Mouse (Mus musculus) forebrain, embryonic 14.5 days (tissue): Measurements from ENCODE around the gene Dcaf7. TPM values are rescaled to one million over a fixed set of nuclear protein-coding genes. Genes with fewer than 3 reads are reported as not detected.

Experiments used
- ATAC-seq: fragments of 200-750 bp; cut with Nextera tagmentation; 2 replicates; pipeline ENCODE4 v1.8.0; 2017; ENCODE audit warnings: mild to moderate bottlenecking, moderate library complexity
- DNase-seq: peaks from one replicate; pipeline ENCODE4 v3.0.0-alpha.2; 2015; ENCODE audit warnings: low spot score
- H3K27ac ChIP-seq: fragments of 300-500 bp; sonication (generic); 2 replicates; pipeline ENCODE4 v1.5.1; 2014; ENCODE audit warnings: low read depth, mild to moderate bottlenecking, control low read depth, low read length, moderate library complexity
- H3K27me3 ChIP-seq: fragments of 300-500 bp; sonication (generic); replicated peaks from 2 replicates; pipeline ENCODE4 v1.6.1; 2014; ENCODE audit warnings: low read length, control low read depth, mixed read lengths; ENCODE audit not compliant: control insufficient read depth, insufficient read depth
- H3K36me3 ChIP-seq: fragments of 300-500 bp; sonication (generic); 2 replicates; pipeline ENCODE4 v1.6.1; 2014; ENCODE audit warnings: low read length, control low read depth; ENCODE audit not compliant: control insufficient read depth, insufficient read depth
- H3K4me1 ChIP-seq: fragments of 300-500 bp; sonication (generic); 2 replicates; pipeline ENCODE4 v1.6.1; 2014; ENCODE audit warnings: antibody characterized with exemption, low read length, control low read depth; ENCODE audit not compliant: control insufficient read depth, insufficient read depth
- H3K4me2 ChIP-seq: fragments of 300-500 bp; sonication (generic); 2 replicates; pipeline ENCODE4 v1.6.1; 2014; ENCODE audit warnings: mild to moderate bottlenecking, control low read depth, low read length
- H3K4me3 ChIP-seq: fragments of 300-500 bp; sonication (generic); 2 replicates; pipeline ENCODE4 v1.5.1; 2014; ENCODE audit warnings: low read depth, low read length, control low read depth
- H3K9ac ChIP-seq: fragments of 300-500 bp; sonication (generic); 2 replicates; pipeline ENCODE4 v1.6.1; 2014; ENCODE audit warnings: mild to moderate bottlenecking, low read length, control low read depth, moderate library complexity
- H3K9me3 ChIP-seq: fragments of 300-500 bp; sonication (generic); replicated peaks from 2 replicates; pipeline ENCODE4 v1.6.1; 2016; ENCODE audit warnings: low read length, control low read depth, mixed read lengths; ENCODE audit not compliant: control insufficient read depth
- whole genome bisulfite sequencing: fragments of 180-500 bp; shearing (Covaris S2); extraction: QIAGEN DNeasy Blood & Tissue Kit; methylation state at CpG from one replicate; pipeline ENCODE4 v1.1.7; 2014; 5-methylcytosine and 5-hydroxymethylcytosine counted together
- polyA plus RNA-seq: library from polyadenylated mRNA; unstranded; fragments of >200 nt; fragmentation: Nextera tagmentation; extraction: Ambion mirVana; gene quantifications from 2 replicates; pipeline ENCODE4 v1.2.1, GENCODE M21; 2014

The Dcaf7 gene
- polyA plus RNA-seq, 1 experiment from 2014 or later: 76.2 TPM

DNA sequence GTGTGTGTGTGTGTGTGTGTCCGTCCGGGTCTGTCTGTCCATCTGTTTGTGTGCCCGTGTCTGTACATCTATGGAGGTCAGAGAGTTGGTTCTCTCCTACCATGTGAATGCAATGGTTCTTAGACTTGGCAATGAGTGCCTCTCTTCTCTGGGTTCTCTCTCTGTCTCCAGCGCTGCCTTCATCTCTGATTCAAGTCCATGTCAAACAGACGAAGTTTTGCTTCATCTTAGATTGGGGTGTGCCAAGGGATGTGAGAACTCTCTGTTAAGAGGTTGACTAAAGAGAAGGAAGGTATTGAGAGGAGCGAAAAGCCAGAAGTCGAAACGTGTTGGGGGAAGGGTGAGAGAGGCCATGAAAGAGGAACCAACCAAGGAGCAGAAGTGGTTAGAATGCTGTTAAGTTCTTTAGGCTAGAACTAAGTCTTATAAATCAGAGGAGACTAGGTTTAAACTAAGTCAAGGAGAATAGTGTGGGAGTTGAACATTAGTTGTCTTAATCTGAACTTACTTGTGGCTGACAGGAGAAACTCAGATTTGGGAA is 69.4 kb downstream of the Dcaf7 start:
- 83% methylated on average over 8 of the region's 8 CpGs for WGBS
- H3K4me1 ChIP-seq: no peaks in the 10 kb centered on the region

More for the DNA sequence above, 69.4 kb downstream of the Dcaf7 start:
- DNase-seq: no peak
- Histone ChIP-seq H3K27ac (no peak overlapping the region), H3K9ac (no peak overlapping the region), H3K4me3 (no peak overlapping the region), H3K36me3 (peaks cover 17% of the 10 kb centered on the region; the same call in 1 of the 2 replicates), H3K9me3 (no peaks in the 10 kb centered on the region), H3K27me3 (no peaks in the 10 kb centered on the region), H3K4me2 (no peak overlapping the region)
- no peak for ATAC-seq

Other genes with a start within 250 kb of the Dcaf7 start
- gene Cyb561, start 83.5 kb upstream of the Dcaf7 start, polyA plus RNA-seq: 26.0 and 32.5 TPM in 2 replicates
- 1.9 and 3.1 TPM in 2 replicates for gene Ace, start 68.9 kb upstream of the Dcaf7 start, polyA plus RNA-seq
- not detected in 2 replicates for gene Ace3, start 42.2 kb upstream of the Dcaf7 start, polyA plus RNA-seq
- gene Kcnh6, start 28.7 kb upstream of the Dcaf7 start, polyA plus RNA-seq: 0.48 and 0.57 TPM in 2 replicates
- 5.7 and 7.0 TPM in 2 replicates for gene Taco1, start 29.2 kb downstream of the Dcaf7 start, polyA plus RNA-seq
- 9.0 and 11.0 TPM in 2 replicates for gene Map3k3, start 47.7 kb downstream of the Dcaf7 start, polyA plus RNA-seq
- gene Gm10840, start 124.0 kb downstream of the Dcaf7 start, polyA plus RNA-seq: not detected in 2 replicates
- 223 and 240 TPM in 2 replicates for gene Limd2, start 124.0 kb downstream of the Dcaf7 start, polyA plus RNA-seq
- 31.1 and 34.1 TPM in 2 replicates for gene Strada, start 165.3 kb downstream of the Dcaf7 start, polyA plus RNA-seq
- 71.0 and 80.1 TPM in 2 replicates for gene Ccdc47, start 179.5 kb downstream of the Dcaf7 start, polyA plus RNA-seq
- 65.6 and 75.2 TPM in 2 replicates for gene Ddx42, start 180.1 kb downstream of the Dcaf7 start, polyA plus RNA-seq
- 34.6 and 35.8 TPM in 2 replicates for gene Ftsj3, start 219.2 kb downstream of the Dcaf7 start, polyA plus RNA-seq
- gene Psmc5, start 219.3 kb downstream of the Dcaf7 start, polyA plus RNA-seq: 279 and 286 TPM in 2 replicates
- 11.1 and 11.7 TPM in 2 replicates for gene Smarcd2, start 236.1 kb downstream of the Dcaf7 start, polyA plus RNA-seq
- 0.05 and 0.22 TPM in 2 replicates for gene Tcam1, start 239.8 kb downstream of the Dcaf7 start, polyA plus RNA-seq